Mouse (Mus musculus) activated CD4-positive, CD25-positive, alpha-beta regulatory T cell, adult 4 months (primary cell): Measurements from ENCODE around the gene Osmr. TPM values are rescaled to one million over a fixed set of nuclear protein-coding genes. Genes with fewer than 3 reads are reported as not detected.

Source experiments
- ATAC-seq: one replicate; pipeline ENCODE4 v1.8.0; 2017
- polyA plus RNA-seq, 2 experiments: library from polyadenylated mRNA; unstranded; fragments of 100-300 nt; shearing (Covaris generic); gene quantifications; one replicate each; pipeline ENCODE4 v1.2.1; 2017

Gene Osmr
- polyA plus RNA-seq: under 1 TPM; 0.05 to 0.19 TPM

- ATAC-seq: no peak
Observed at GRCm38 (mm10) chr15:6874601-6875019, at the start of gene Osmr. Osmr (minus strand) TSS chr15:6874969.

- ATAC-seq: no peak
Observed at GRCm38 (mm10) chr15:6919406-6919805, 44.6 kb upstream of the Osmr start.

- no peak for ATAC-seq
Observed at GRCm38 (mm10) chr15:6914163-6914562, 39.4 kb upstream of the Osmr start.

GRCm38 (mm10) chr15:6909669-6910068, 34.9 kb upstream of the Osmr start:
- ATAC-seq: peak; percentile 59

- ATAC-seq: no peak
Observed at GRCm38 (mm10) chr15:6909084-6909483, 34.3 kb upstream of the Osmr start.

GRCm38 (mm10) chr15:6908601-6909000, 33.8 kb upstream of the Osmr start:
- ATAC-seq: no peak

- ATAC-seq: no peak
Observed at GRCm38 (mm10) chr15:6906260-6907047, 31.7 kb upstream of the Osmr start.

- ATAC-seq: no peak
Observed at GRCm38 (mm10) chr15:6905726-6906125, 31.0 kb upstream of the Osmr start.

- ATAC-seq: no peak
Observed at GRCm38 (mm10) chr15:6903286-6903975, 28.7 kb upstream of the Osmr start.

- no peak for ATAC-seq
Observed at GRCm38 (mm10) chr15:6901982-6902639, 27.3 kb upstream of the Osmr start.

- no peak for ATAC-seq
Observed at GRCm38 (mm10) chr15:6901236-6901635, 26.5 kb upstream of the Osmr start.

GRCm38 (mm10) chr15:6884260-6884659, 9.5 kb upstream of the Osmr start:
- ATAC-seq: no peak

- no peak for ATAC-seq
Observed at GRCm38 (mm10) chr15:6883816-6884215, 9.0 kb upstream of the Osmr start.

GRCm38 (mm10) chr15:6883091-6883490, 8.3 kb upstream of the Osmr start:
- no peak for ATAC-seq

GRCm38 (mm10) chr15:6882180-6882579, 7.4 kb upstream of the Osmr start:
- ATAC-seq: no peak

GRCm38 (mm10) chr15:6881211-6881610, 6.4 kb upstream of the Osmr start:
- no peak for ATAC-seq

GRCm38 (mm10) chr15:6873807-6874600, 765 bp downstream of the Osmr start:
- ATAC-seq: no peak

GRCm38 (mm10) chr15:6873154-6873806, 1.5 kb downstream of the Osmr start:
- no peak for ATAC-seq

GRCm38 (mm10) chr15:6871621-6872359, 3.0 kb downstream of the Osmr start:
- no peak for ATAC-seq

GRCm38 (mm10) chr15:6866888-6867287, 7.9 kb downstream of the Osmr start:
- no peak for ATAC-seq

GRCm38 (mm10) chr15:6862125-6862524, 12.6 kb downstream of the Osmr start:
- no peak for ATAC-seq
